Mouse (Mus musculus) CH12.LX (cell line): ENCODE data around the gene Plvap. TPM values are rescaled to one million over a fixed set of nuclear protein-coding genes. Genes with fewer than 3 reads are reported as not detected.

ENCODE experiments used
- DNase-seq: peaks from one replicate; pipeline ENCODE4 v3.0.0-alpha.2; 2013; ENCODE audit errors: extremely low read depth
- H3K27ac ChIP-seq: 2 replicates; pipeline ENCODE4 v1.5.1; 2012; ENCODE audit warnings: low read depth, mild to moderate bottlenecking, control low read depth, moderate library complexity; ENCODE audit not compliant: insufficient read depth
- H3K27me3 ChIP-seq: replicated peaks from 2 replicates; pipeline ENCODE3; 2012; ENCODE audit warnings: inconsistent platforms
- H3K36me3 ChIP-seq, 2 experiments: replicated peaks in 1 of 2; 2 replicates each; pipeline versions ENCODE3 to v1.6.1; 2012; ENCODE audit warnings: inconsistent platforms in 1 of 2, low read length in 1 of 2, mild to moderate bottlenecking in 1 of 2, mixed read lengths in 1 of 2, moderate library complexity in 1 of 2; ENCODE audit not compliant: control insufficient read depth in 1 of 2, insufficient read depth in 1 of 2
- H3K4me1 ChIP-seq, 2 experiments: 2 replicates each; pipeline ENCODE4 v1.6.1; 2012; ENCODE audit warnings: inconsistent platforms in 1 of 2, moderate library complexity in 1 of 2; ENCODE audit not compliant: insufficient read depth in 2 of 2, control insufficient read depth in 1 of 2
- H3K4me2 ChIP-seq: 2 replicates; pipeline ENCODE4 v1.6.1; 2012; ENCODE audit warnings: low read depth, mild to moderate bottlenecking, control low read depth; ENCODE audit not compliant: poor library complexity, insufficient read depth, severe bottlenecking
- H3K4me3 ChIP-seq, 3 experiments: fragments of 150-350 bp in 1 of 3; sonication (generic) in 1 of 3; replicated peaks in 1 of 3; 2 replicates each; pipeline versions ENCODE3 to v1.5.1; 2011 to 2012; ENCODE audit warnings: low read depth in 2 of 3, low read length in 2 of 3, mild to moderate bottlenecking in 2 of 3, moderate library complexity in 2 of 3, control low read depth in 1 of 3, improper control_type of control experiment in 1 of 3, inconsistent platforms in 1 of 3, mixed read lengths in 1 of 3; ENCODE audit not compliant: poor library complexity in 1 of 3
- H3K79me2 ChIP-seq: replicated peaks from 2 replicates; pipeline ENCODE4 v1.6.1; 2012; ENCODE audit warnings: mild to moderate bottlenecking, moderate library complexity; ENCODE audit not compliant: control insufficient read depth, poor library complexity, insufficient read depth, severe bottlenecking; ENCODE audit errors: extremely low read depth
- H3K9ac ChIP-seq: 2 replicates; pipeline ENCODE4 v1.6.1; 2012; ENCODE audit warnings: low read depth, mild to moderate bottlenecking, control low read depth, moderate library complexity; ENCODE audit not compliant: insufficient read depth
- H3K9me3 ChIP-seq: replicated peaks from 2 replicates; pipeline ENCODE3; 2012; ENCODE audit warnings: low read length, inconsistent platforms, mixed read lengths
- CHD1 ChIP-seq: IDR thresholded peaks from 2 replicates; pipeline ENCODE4 v1.6.1; 2012; ENCODE audit warnings: low read depth, low read length, improper control_type of control experiment, inconsistent platforms
- ELF1 ChIP-seq: IDR thresholded peaks from 2 replicates; pipeline ENCODE4 v1.6.1; 2014; ENCODE audit warnings: low read depth, mild to moderate bottlenecking, inconsistent platforms, low read length, improper control_type of control experiment
- EP300 ChIP-seq: IDR thresholded peaks from 2 replicates; pipeline ENCODE4 v1.6.1; 2011; ENCODE audit warnings: low read length, improper control_type of control experiment
- ETS1 ChIP-seq: conservative IDR thresholded peaks from 2 replicates; pipeline ENCODE4 v1.6.1; 2012; ENCODE audit warnings: low read depth, mild to moderate bottlenecking, inconsistent platforms, low read length, improper control_type of control experiment, moderate library complexity
- GABPA ChIP-seq: IDR thresholded peaks from 2 replicates; pipeline ENCODE4 v1.6.1; 2012; ENCODE audit warnings: low read depth, low read length, improper control_type of control experiment, inconsistent platforms; ENCODE audit not compliant: insufficient replicate concordance
- HCFC1 ChIP-seq: IDR thresholded peaks from 2 replicates; pipeline ENCODE4 v1.6.1; 2012; ENCODE audit warnings: low read depth, mild to moderate bottlenecking, inconsistent platforms, low read length, improper control_type of control experiment
- JUN ChIP-seq: IDR thresholded peaks from 2 replicates; pipeline ENCODE4 v1.6.1; 2011; ENCODE audit warnings: low read depth, mild to moderate bottlenecking, low read length, improper control_type of control experiment, moderate library complexity; ENCODE audit not compliant: insufficient read depth
- JUND ChIP-seq: conservative IDR thresholded peaks from 2 replicates; pipeline ENCODE4 v1.6.1; 2011; ENCODE audit warnings: low read depth, low read length, improper control_type of control experiment
- MAFK ChIP-seq: IDR thresholded peaks from 2 replicates; pipeline ENCODE4 v1.6.1; 2011; ENCODE audit warnings: low read length, improper control_type of control experiment; ENCODE audit not compliant: insufficient replicate concordance
- POLR2A ChIP-seq: IDR thresholded peaks from 2 replicates; pipeline ENCODE4 v1.6.1; 2011; ENCODE audit warnings: low read depth, mild to moderate bottlenecking, improper control_type of control experiment, low read length
- RAD21 ChIP-seq: IDR thresholded peaks from 2 replicates; pipeline ENCODE4 v1.6.1; 2011; ENCODE audit warnings: low read depth, mild to moderate bottlenecking, low read length, improper control_type of control experiment, moderate library complexity
- SIN3A ChIP-seq: IDR thresholded peaks from 2 replicates; pipeline ENCODE4 v1.6.1; 2012; ENCODE audit warnings: low read length, improper control_type of control experiment, inconsistent platforms
- SMC3 ChIP-seq: IDR thresholded peaks from 2 replicates; pipeline ENCODE4 v1.6.1; 2011; ENCODE audit warnings: low read depth, low read length, improper control_type of control experiment
- TBP ChIP-seq: conservative IDR thresholded peaks from 2 replicates; pipeline ENCODE4 v1.6.1; 2011; ENCODE audit warnings: low read depth, low read length, improper control_type of control experiment
- TCF12 ChIP-seq: IDR thresholded peaks from 2 replicates; pipeline ENCODE4 v1.6.1; 2014; ENCODE audit warnings: low read depth, mild to moderate bottlenecking, inconsistent platforms, low read length, improper control_type of control experiment
- UBTF ChIP-seq: IDR thresholded peaks from 2 replicates; pipeline ENCODE4 v1.6.1; 2012; ENCODE audit warnings: low read depth, mild to moderate bottlenecking, inconsistent platforms, low read length, improper control_type of control experiment, moderate library complexity
- USF1 ChIP-seq: IDR thresholded peaks from 2 replicates; pipeline ENCODE4 v1.6.1; 2014; ENCODE audit warnings: low read depth, mild to moderate bottlenecking, inconsistent platforms, low read length, improper control_type of control experiment
- ZC3H11A ChIP-seq: IDR thresholded peaks from 2 replicates; pipeline ENCODE4 v1.6.1; 2012; ENCODE audit warnings: low read depth, mild to moderate bottlenecking, inconsistent platforms, low read length, improper control_type of control experiment
- ZKSCAN1 ChIP-seq: IDR thresholded peaks from 2 replicates; pipeline ENCODE4 v1.6.1; 2012; ENCODE audit warnings: low read depth, inconsistent platforms, low read length, improper control_type of control experiment, borderline replicate concordance
- dilution Hi-C: fragments of 300-500 bp; cut with MboI; formaldehyde crosslinking; loops from 2 replicates; pipeline ENCODE4 v1.14.3; 2020; ENCODE audit warnings: low sequenced_read_pairs; ENCODE audit not compliant: extremely low pct_unique_long_range_greater_than_20kb, extremely low pct_ligation_motif_present
- in situ Hi-C: fragments of 300-500 bp; cut with MboI; formaldehyde crosslinking; loops from 3 replicates; pipeline ENCODE4 v1.14.3; 2019; ENCODE audit warnings: low sequenced_read_pairs, low pct_ligation_motif_present, low pct_unique_long_range_greater_than_20kb, mixed read lengths
- polyA plus RNA-seq: library from polyadenylated mRNA; unstranded; fragments of >175 nt; gene quantifications from 2 replicates; pipeline ENCODE4 v1.2.1, GENCODE M21; 2012; ENCODE audit warnings: low read depth; ENCODE audit not compliant: insufficient read length
- total RNA-seq, 2 experiments: library from RNA; depleted of rRNA; stranded (reverse); fragments of 300-350 nt in 1 of 2; fragments of >200 nt in 1 of 2; gene quantifications; 2 replicates each; pipeline ENCODE4 v1.2.3; 2012 to 2014

Gene Plvap
- total and polyA plus RNA-seq, 3 experiments, result 0.04 to 0.27 TPM; not detected in 1

- peaks cover 27 to 39% of the 10 kb centered on the region in 2 experiments for H3K36me3 ChIP-seq
- TF ChIP-seq ETS1, result no peak
- no peak for TF ChIP-seq GABPA
- no peak for TF ChIP-seq UBTF
- TF ChIP-seq ZC3H11A, result no peak
- no peak for TF ChIP-seq RAD21
- dilution Hi-C loops (no loop called here), in situ Hi-C loops (no loop called here)
- no peak overlapping the region for H3K4me2 ChIP-seq
- H3K27me3 ChIP-seq, result no peaks in the 10 kb centered on the region
- no peak for DNase-seq
- no peak overlapping the region for H3K4me3 ChIP-seq
- H3K9ac ChIP-seq, result no peak overlapping the region
- no peaks in the 10 kb centered on the region for H3K79me2 ChIP-seq
- H3K9me3 ChIP-seq, result no peaks in the 10 kb centered on the region
- H3K27ac ChIP-seq, result no peak overlapping the region
- peaks cover 0 to 4% of the 10 kb centered on the region in 2 experiments; a peak in 1 of 4 replicates for H3K4me1 ChIP-seq
Observed at GRCm38 (mm10) chr8:71550754-71551153, 39.2 kb upstream of the Plvap start.

GRCm38 (mm10) chr8:71547590-71547989, 36.0 kb upstream of the Plvap start:
- no peak overlapping the region for H3K4me2 ChIP-seq
- peaks cover 17% of the 10 kb centered on the region for H3K79me2 ChIP-seq
- in situ Hi-C loops, result no loop called here
- TF ChIP-seq ETS1 (no peak), JUN (no peak), TCF12 (no peak), CHD1 (no peak), EP300 (no peak), USF1 (no peak), ZKSCAN1 (no peak), POLR2A (no peak), SMC3 (no peak), JUND (no peak), HCFC1 (no peak), TBP (no peak), MAFK (no peak), ELF1 (no peak), SIN3A (no peak)
- no peaks in the 10 kb centered on the region for H3K27me3 ChIP-seq
- peaks cover 35 to 55% of the 10 kb centered on the region in 2 experiments for H3K36me3 ChIP-seq
- DNase-seq, result no peak
- no peaks in the 10 kb centered on the region for H3K9me3 ChIP-seq
- dilution Hi-C loops, result no loop called here
- no peak overlapping the region for H3K9ac ChIP-seq
- no peak overlapping the region for H3K27ac ChIP-seq
- H3K4me3 ChIP-seq, result no peak overlapping the region
- peaks cover 9% of the 10 kb centered on the region in 2 experiments; a peak in 3 of 4 replicates for H3K4me1 ChIP-seq
